Comparison of ENCODE assay signal across 9 mouse cellular contexts in genomic region chr1:31102863-31103657, GRCm38 (mm10).
DNase-seq lines count a peak whose midpoint lies in the region; ATAC-seq and TF ChIP-seq lines count a peak whose summit lies in the region.
"Had no signal": no experiment of that assay in that cellular context is flagged by ENCODE, and none has a peak within 500 bp of the region (broad histone marks: within the 10 kb centered on the region; RNA-seq: fewer than 3 reads in every experiment).

No protein-coding gene starts in this region.

- intact Hi-C loops in heart, postnatal 25 days (cut with DNase I): no loop called here

- H3K4me1 ChIP-seq in CH12.LX (ENCODE audit: control insufficient read depth in 1 of 2, insufficient read depth in 2 of 2): no peaks in the 10 kb centered on the region
- H3K4me1 ChIP-seq in intestine, embryonic 15.5 days (replicated peaks): no peaks in the 10 kb centered on the region; the same call in 1 of the 2 replicates
- H3K4me1 ChIP-seq: megakaryocyte, embryonic 14.5 days had no signal

- H3K4me3 ChIP-seq in CH12.LX (replicated peaks in 1 of 3; ENCODE audit: low read depth in 2 of 3, low read length in 2 of 3, poor library complexity in 1 of 3): no peak overlapping the region
- H3K4me3 ChIP-seq in intestine, embryonic 15.5 days (replicated peaks): no peak overlapping the region
- H3K4me3 ChIP-seq: megakaryocyte, embryonic 14.5 days had no signal

- DNase-seq in heart, adult 11 months: peak; percentile 93
- DNase-seq in heart, postnatal 25 days (ENCODE audit: low spot score): no peak
- no peak for DNase-seq in CH12.LX (ENCODE audit: extremely low read depth)
- peak; percentile 58 to 61 for DNase-seq in cerebellum, postnatal 14 days
- DNase-seq in urinary bladder, adult 2 months (ENCODE audit: low spot score): no peak
- no peak for DNase-seq in adrenal gland, postnatal 36 days
- DNase-seq in urinary bladder, adult 18-20 months (ENCODE audit: low spot score in 2 of 2): no peak

- dilution Hi-C loops in CH12.LX (cut with MboI; ENCODE audit: extremely low pct_ligation_motif_present, extremely low pct_unique_long_range_greater_than_20kb, low sequenced_read_pairs): no loop called here

- 59% methylated on average over 12 of the region's 12 CpGs for WGBS in intestine, embryonic 15.5 days

- no peak for TF ChIP-seq RAD21 in CH12.LX (IDR thresholded peaks at IDR 0.05; ENCODE audit: low read depth, low read length)

- H3K9ac ChIP-seq in CH12.LX (ENCODE audit: insufficient read depth, low read depth): no peak overlapping the region
- H3K9ac ChIP-seq in intestine, embryonic 15.5 days: no peak overlapping the region

- H3K36me3 ChIP-seq in CH12.LX (replicated peaks in 1 of 2; ENCODE audit: control insufficient read depth in 1 of 2, insufficient read depth in 1 of 2, low read length in 1 of 2): no peaks in the 10 kb centered on the region
- H3K36me3 ChIP-seq in intestine, embryonic 15.5 days: no peaks in the 10 kb centered on the region

- no peaks in the 10 kb centered on the region for H3K27me3 ChIP-seq in CH12.LX (replicated peaks)
- no peaks in the 10 kb centered on the region for H3K27me3 ChIP-seq in intestine, embryonic 15.5 days (replicated peaks)
- H3K27me3 ChIP-seq: megakaryocyte, embryonic 14.5 days had no signal

- TF ChIP-seq CTCF in CH12.LX (conservative IDR thresholded peaks at IDR 0.05 in 1 of 2, IDR thresholded peaks at IDR 0.05 in 1 of 2; ENCODE audit: low read depth in 2 of 2, low read length in 2 of 2): no peak

- no peaks in the 10 kb centered on the region for H3K79me2 ChIP-seq in CH12.LX (replicated peaks; ENCODE audit: control insufficient read depth, extremely low read depth, insufficient read depth, poor library complexity, severe bottlenecking)

- no peaks in the 10 kb centered on the region for H3K9me3 ChIP-seq in CH12.LX (replicated peaks; ENCODE audit: low read length)
- H3K9me3 ChIP-seq in intestine, embryonic 15.5 days: no peaks in the 10 kb centered on the region

- ATAC-seq in intestine, embryonic 15.5 days: peak; percentile 66; the same call in 1 of the 2 replicates

- no peak for TF ChIP-seq EP300 in CH12.LX (IDR thresholded peaks at IDR 0.05; ENCODE audit: low read length)

- in situ Hi-C loops in CH12.LX (cut with MboI; ENCODE audit: low pct_ligation_motif_present, low pct_unique_long_range_greater_than_20kb, low sequenced_read_pairs): no loop called here

- no peak for TF ChIP-seq POLR2A in CH12.LX (IDR thresholded peaks at IDR 0.05; ENCODE audit: low read depth, low read length)

- H3K4me2 ChIP-seq in CH12.LX (ENCODE audit: insufficient read depth, low read depth, poor library complexity, severe bottlenecking): peak overlapping the region; percentile 61; the same call in 1 of the 2 replicates
- no peak overlapping the region for H3K4me2 ChIP-seq in intestine, embryonic 15.5 days (replicated peaks)

- H3K27ac ChIP-seq in CH12.LX (ENCODE audit: insufficient read depth, low read depth): no peak overlapping the region
- H3K27ac ChIP-seq in intestine, embryonic 15.5 days: no peak overlapping the region

TF ChIP-seq in CH12.LX, 34 proteins besides CTCF, POLR2A, EP300 and RAD21:
- no peak for TF ChIP-seq TCF12 (IDR thresholded peaks at IDR 0.05; ENCODE audit: low read depth, low read length)
- TF ChIP-seq ZKSCAN1 (IDR thresholded peaks at IDR 0.05; ENCODE audit: borderline replicate concordance, low read depth, low read length): no peak

Comparison
In these comparisons a context has a peak if more than half of its experiments do, and no peak if none do; other contexts are left out.
1. DNase-seq: peak in heart, adult 11 months (single experiment) and cerebellum, postnatal 14 days (2 of 2); none in heart, postnatal 25 days (single experiment), CH12.LX (single experiment), urinary bladder, adult 2 months (single experiment), adrenal gland, postnatal 36 days (0 of 2) and urinary bladder, adult 18-20 months (0 of 2).